ENCODE assay signal across 10 mouse cellular contexts in the genomic region with DNA sequence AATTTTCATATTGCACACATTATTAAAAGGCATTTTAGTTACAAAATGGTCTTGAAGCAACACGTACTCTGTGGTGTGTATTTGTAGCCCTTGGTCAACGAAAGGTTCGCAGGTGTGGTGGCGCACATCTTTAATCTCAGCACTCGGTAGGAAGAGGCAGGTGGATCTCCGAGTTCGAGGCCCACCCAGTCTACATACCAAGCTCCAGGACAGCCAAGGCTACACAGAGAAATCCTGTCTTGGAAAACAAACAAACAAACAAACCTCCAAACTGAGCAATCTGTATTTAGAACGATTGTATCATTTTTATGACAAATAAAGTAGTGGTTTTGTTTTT. TPM values are rescaled to one million over a fixed set of nuclear protein-coding genes. Genes with fewer than 3 reads are reported as not detected.
DNase-seq lines count a peak whose midpoint lies in the region; ATAC-seq and TF ChIP-seq lines count a peak whose summit lies in the region.
"Had no signal": no experiment of that assay in that cellular context is flagged by ENCODE, and none has a peak within 500 bp of the region (broad histone marks: within the 10 kb centered on the region; RNA-seq: fewer than 3 reads in every experiment).

No protein-coding gene starts in this region.

- peak overlapping the region; percentile 96 for H3K9ac ChIP-seq in liver, embryonic 16.5 days (ENCODE audit: low read depth, low read length)

- no peak for TF ChIP-seq CTCF in thymus, adult 2 months (IDR thresholded peaks at IDR 0.05; ENCODE audit: borderline replicate concordance, control insufficient read depth, extremely low read depth, insufficient read depth, low read length, poor library complexity)

- H3K4me3 ChIP-seq in thymus, adult 2 months (ENCODE audit: control insufficient read depth, insufficient read depth, low read length), result peak overlapping the region; percentile 3; the same call in 1 of the 2 replicates
- peak overlapping the region; percentile 90 for H3K4me3 ChIP-seq in liver, embryonic 16.5 days (ENCODE audit: low read depth, low read length)

- H3K4me1 ChIP-seq in thymus, adult 2 months (replicated peaks; ENCODE audit: control insufficient read depth, insufficient read depth, low read length), result peaks cover 12% of the 10 kb centered on the region
- peaks cover 13% of the 10 kb centered on the region for H3K4me1 ChIP-seq in liver, embryonic 16.5 days (ENCODE audit: control insufficient read depth, low read depth, low read length)

- no peak for ATAC-seq in CD4-positive, CD25-positive, alpha-beta regulatory T cell, adult 4 months
- no peak for ATAC-seq in liver, embryonic 16.5 days (ENCODE audit: low read depth)

- H3K27ac ChIP-seq in thymus, adult 2 months (ENCODE audit: control insufficient read depth, insufficient read depth, low read length), result peak overlapping the region; percentile 24; the same call in 1 of the 2 replicates
- no peak overlapping the region for H3K27ac ChIP-seq in liver, embryonic 16.5 days (ENCODE audit: low read length)

- DNase-seq in CD4-positive, CD25-positive, alpha-beta regulatory T cell, adult 2 months (ENCODE audit: low read depth, low spot score), result peak; percentile 39
- no peak for DNase-seq in thymus, adult 2 months
- DNase-seq in thymus, postnatal 10 days (ENCODE audit: low spot score in 2 of 2), result no peak
- DNase-seq in left cerebral cortex, adult 18-20 months (ENCODE audit: low spot score in 2 of 2), result no peak
- DNase-seq in retina, postnatal 1 day, result no peak
- DNase-seq in gastrocnemius, adult 8-10 months (ENCODE audit: low spot score in 2 of 2), result no peak

- 37% methylated on average over 8 of the region's 8 CpGs for WGBS in thymus, adult 2 months
- 55% methylated on average over 8 of the region's 8 CpGs for WGBS in liver, embryonic 16.5 days (ENCODE audit: insufficient replicate concordance)

- H3K4me2 ChIP-seq in liver, embryonic 16.5 days (ENCODE audit: low read depth, low read length), result peak overlapping the region; percentile 81

- no peak for TF ChIP-seq POLR2A in thymus, adult 2 months (IDR thresholded peaks at IDR 0.05; ENCODE audit: control insufficient read depth, extremely low read depth, insufficient read depth, low read length, poor library complexity)

- H3K9me3 ChIP-seq in liver, embryonic 16.5 days (replicated peaks; ENCODE audit: control insufficient read depth, low read length), result no peaks in the 10 kb centered on the region

- no peaks in the 10 kb centered on the region for H3K36me3 ChIP-seq in thymus, adult 2 months (ENCODE audit: control insufficient read depth, insufficient read depth, low read length)
- no peaks in the 10 kb centered on the region for H3K36me3 ChIP-seq in liver, embryonic 16.5 days (ENCODE audit: control insufficient read depth, insufficient read depth)

- no peaks in the 10 kb centered on the region for H3K27me3 ChIP-seq in thymus, adult 2 months (ENCODE audit: control insufficient read depth, insufficient read depth, low read length)
- no peaks in the 10 kb centered on the region for H3K27me3 ChIP-seq in liver, embryonic 16.5 days (ENCODE audit: control insufficient read depth, insufficient read depth, low read depth, low read length)

RNA-seq across cellular contexts. Expression of a gene that starts 1.2 kb away (rescaled TPM):
- 10 to 100 TPM; 19.8 to 20.6 TPM for polyA plus RNA-seq in CD4-positive, CD25-positive, alpha-beta regulatory T cell, adult 4 months (2017; shearing (Covaris generic))
- polyA plus RNA-seq in thymus, adult 2 months (2012; rRNA removed), result 16.9 and 21.6 TPM in 2 replicates
- 9.5 and 11.4 TPM in 2 replicates for polyA plus RNA-seq in liver, embryonic 16.5 days (2015; fragmentation: Nextera tagmentation; extraction: Ambion mirVana)
- 1 to 10 TPM; 3.3 to 3.7 TPM for total RNA-seq in left cerebral cortex, adult 18-20 months (2021)
- total RNA-seq in gastrocnemius, adult 8-10 months (2022), result 1 to 10 TPM; 3.6 to 4.6 (median 4.1) TPM

RNA-seq across cellular contexts. Expression of a gene that starts 54.6 kb away (rescaled TPM):
- polyA plus RNA-seq in CD4-positive, CD25-positive, alpha-beta regulatory T cell, adult 4 months (2017; shearing (Covaris generic)), result under 1 TPM in 1 of 2 experiments, not detected in 1; 0.19 TPM
- polyA plus RNA-seq in thymus, adult 2 months (2012; rRNA removed), result 0.13 and 0.52 TPM in 2 replicates
- polyA plus RNA-seq in liver, embryonic 16.5 days (2015; fragmentation: Nextera tagmentation; extraction: Ambion mirVana), result 0.18 and 0.27 TPM in 2 replicates
- total RNA-seq in left cerebral cortex, adult 18-20 months (2021), result not detected
- not detected for total RNA-seq in gastrocnemius, adult 8-10 months (2022)
- total RNA-seq: heart, postnatal 10 days had no signal
- polyA plus RNA-seq: urinary bladder, adult 2 months had no signal
